Mouse (Mus musculus) right cerebral cortex, postnatal 4 days (tissue): ENCODE measurements around the gene Pan3.

Experiments
- DNase-seq: peaks from one replicate; pipeline ENCODE4 v3.0.0-alpha.2; 2022

Pan3 gene

GRCm38 (mm10) chr5:147432927-147433326 is 3.0 kb downstream of the Pan3 start:
- no peak for DNase-seq

GRCm38 (mm10) chr5:147435224-147435623 is 5.3 kb downstream of the Pan3 start:
- DNase-seq: no peak

DNA sequence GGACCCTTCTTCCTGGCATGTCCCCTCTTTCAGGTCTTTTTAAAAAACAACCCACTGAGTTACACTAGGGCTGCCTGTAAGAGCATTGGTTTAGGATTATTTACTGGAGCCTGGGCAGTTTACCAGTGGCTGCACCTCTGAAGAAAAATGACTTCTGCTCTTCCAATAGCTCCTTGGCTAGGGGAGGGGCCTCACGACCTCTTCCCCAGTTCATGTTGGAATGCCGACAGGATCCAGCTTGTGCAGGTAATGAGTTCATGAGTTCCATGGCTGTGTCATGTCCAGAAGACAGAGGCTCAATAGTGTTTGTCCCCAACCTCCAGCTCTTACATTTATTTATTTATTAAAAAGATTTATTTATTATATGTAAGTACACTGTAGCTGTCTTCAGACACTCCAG is 5.8 kb downstream of the Pan3 start:
- DNase-seq: no peak

GRCm38 (mm10) chr5:147436491-147436890 is 6.5 kb downstream of the Pan3 start:
- DNase-seq: no peak

- no peak for DNase-seq
Measured at GRCm38 (mm10) chr5:147440996-147441507, 11.1 kb downstream of the Pan3 start.

- DNase-seq: no peak
Measured at GRCm38 (mm10) chr5:147441979-147442378, 12.0 kb downstream of the Pan3 start.

- DNase-seq: no peak
Measured at GRCm38 (mm10) chr5:147442741-147443140, 12.8 kb downstream of the Pan3 start.

DNA sequence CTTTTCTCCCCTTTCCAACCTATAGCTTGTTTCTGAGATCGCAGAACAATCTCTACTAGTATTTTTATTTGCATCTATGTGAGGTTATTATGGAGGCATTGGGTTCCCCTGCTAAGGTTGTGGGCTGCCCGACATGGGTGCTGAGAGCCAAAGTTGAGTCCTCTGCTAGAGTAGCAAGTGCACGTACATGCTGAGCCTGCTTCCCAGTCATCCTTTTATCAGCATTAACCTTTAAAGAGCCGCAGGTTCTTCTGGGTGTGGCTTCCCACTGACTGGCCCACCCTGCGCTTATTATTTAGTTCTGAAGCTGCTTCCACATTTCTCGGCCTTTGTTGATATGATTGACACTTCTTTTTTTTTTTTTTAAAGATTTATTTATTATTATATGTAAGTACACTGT is 14.3 kb downstream of the Pan3 start:
- DNase-seq: no peak

- DNase-seq: no peak
Measured at GRCm38 (mm10) chr5:147444757-147445156, 14.8 kb downstream of the Pan3 start.

DNA sequence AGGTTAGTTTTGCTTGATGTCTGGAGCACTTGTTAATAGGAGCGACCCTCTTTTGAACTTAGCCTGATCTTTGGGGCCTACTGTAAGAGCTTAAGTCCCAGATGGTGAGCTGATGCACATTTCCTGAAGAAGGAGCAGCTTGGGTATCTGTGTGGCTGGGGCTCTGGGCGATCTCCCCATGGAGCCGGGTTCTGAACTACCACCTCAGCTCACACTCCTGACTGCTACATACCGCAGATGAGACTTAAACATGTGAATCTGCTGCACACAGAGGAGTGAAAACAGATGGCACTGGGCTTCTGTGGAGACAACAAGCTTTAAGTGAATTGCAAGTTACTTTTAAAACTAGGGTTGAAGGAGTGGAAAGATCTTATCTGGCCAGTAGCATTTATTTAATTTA is 15.3 kb downstream of the Pan3 start:
- no peak for DNase-seq

DNA sequence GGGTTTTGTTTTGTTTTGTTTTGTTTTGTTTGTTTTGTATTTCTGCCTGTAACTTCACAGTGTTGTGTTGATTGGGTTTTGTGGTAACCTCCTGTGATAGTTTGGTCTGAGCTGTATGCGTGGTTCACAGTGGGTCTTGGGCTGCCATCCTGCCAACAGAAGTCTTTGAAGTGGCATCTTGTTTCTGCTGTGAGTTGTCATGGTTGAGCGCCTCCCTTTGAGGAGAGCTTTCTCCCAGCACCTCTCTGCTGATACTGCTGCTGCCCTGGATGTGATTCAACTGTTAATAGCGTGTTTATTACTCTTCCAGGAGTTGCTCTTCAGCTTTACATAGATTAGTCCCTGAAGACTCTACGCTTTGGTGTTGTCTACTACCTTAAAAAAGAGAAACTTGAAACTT is 18.6 kb downstream of the Pan3 start:
- DNase-seq: no peak

DNA sequence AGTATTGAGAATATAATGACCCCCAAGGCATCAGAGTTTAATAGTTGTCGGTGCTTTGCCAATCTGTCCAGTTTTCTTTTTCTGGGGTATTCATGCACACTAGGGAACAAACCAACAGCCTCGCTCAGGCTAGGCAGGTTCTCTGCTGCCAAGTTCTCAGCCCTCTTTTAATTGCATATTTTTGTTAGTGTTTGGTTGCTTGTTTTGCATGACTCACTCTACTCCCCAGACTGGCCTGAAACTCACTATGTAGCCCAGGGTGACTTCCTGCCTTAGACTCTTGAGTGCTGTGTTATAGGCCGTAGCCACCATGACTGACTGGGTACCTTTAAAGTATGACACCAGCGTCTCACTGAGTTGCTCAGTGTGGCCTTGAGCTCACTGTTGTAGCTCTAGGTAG is 19.0 kb downstream of the Pan3 start:
- no peak for DNase-seq

GRCm38 (mm10) chr5:147456491-147456890 is 26.5 kb downstream of the Pan3 start:
- no peak for DNase-seq

DNA sequence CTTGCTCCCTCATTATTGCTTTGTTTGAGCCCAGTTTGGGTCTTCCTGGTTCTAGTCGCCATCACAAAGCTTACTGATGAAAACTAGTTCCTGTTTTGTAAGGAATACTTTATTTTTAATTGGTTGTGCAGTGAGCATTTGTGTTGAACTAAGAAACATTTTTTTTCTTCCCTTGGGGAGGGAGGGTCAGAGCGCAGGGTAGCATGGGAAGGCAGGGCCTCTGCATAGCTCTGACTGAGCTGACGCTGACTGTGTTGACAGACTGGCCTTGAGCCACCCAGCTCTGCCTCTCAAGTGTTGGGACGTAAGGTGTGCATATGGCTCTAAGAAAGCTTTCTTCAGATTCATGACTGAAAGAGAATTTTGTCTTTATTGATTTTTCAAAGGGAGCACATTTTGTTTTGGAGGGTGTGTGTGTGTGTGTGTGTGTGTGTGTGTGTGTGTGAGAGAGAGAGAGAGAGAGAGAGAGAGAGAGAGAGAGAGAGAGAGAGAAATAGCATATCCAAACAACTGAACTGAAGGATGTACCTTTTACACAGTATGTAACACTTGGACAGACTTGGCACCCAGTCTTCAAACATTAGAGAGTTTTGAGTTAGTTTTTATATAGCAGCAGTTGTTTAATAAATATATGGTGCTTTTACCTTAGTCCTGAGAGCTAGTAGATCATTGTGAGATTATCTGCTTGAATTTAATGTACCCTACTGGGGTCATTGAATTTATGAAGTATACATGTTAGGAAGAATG is 30.0 kb downstream of the Pan3 start:
- DNase-seq: no peak

DNA sequence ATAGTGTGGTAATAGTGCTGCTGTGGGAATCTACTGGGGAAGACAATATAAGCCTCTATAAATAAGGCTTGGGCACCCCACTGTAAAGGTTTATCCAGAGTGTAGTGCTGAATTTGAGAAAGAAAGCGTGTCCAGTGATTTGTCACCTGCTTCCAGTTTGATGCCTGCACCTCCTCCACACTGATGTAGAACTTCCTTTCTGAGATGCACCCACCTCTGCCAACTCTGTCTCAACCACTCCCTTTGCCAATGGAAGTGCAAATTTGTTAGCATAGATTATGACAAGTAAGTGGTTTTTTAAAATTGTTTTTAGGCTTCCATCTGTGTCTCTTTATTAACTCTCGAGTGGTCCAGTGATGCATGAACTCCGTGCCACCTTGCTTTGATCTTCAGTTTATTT is 33.3 kb downstream of the Pan3 start:
- no peak for DNase-seq

GRCm38 (mm10) chr5:147466361-147466760 is 36.4 kb downstream of the Pan3 start:
- DNase-seq: no peak

GRCm38 (mm10) chr5:147471163-147471562 is 41.2 kb downstream of the Pan3 start:
- no peak for DNase-seq

GRCm38 (mm10) chr5:147473071-147473470 is 43.1 kb downstream of the Pan3 start:
- DNase-seq: no peak

DNA sequence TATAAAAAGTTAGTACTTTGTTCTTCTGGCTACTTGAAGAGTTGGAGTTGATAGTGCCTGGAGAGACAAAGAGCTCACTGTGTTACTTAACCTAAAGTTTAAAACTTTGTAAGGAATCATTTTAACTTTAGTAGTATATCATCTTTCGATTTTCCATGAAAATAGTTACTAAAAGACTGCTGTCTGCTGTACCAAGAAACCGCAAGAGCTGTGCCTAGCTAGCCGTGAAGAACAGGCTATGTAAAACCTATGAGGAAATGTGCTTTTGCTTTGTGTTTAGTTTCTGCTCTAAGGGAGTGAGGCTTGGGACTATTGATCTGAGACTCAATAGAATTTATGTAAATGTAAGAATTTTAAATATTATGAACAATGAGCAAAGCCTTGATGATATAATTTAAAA is 43.9 kb downstream of the Pan3 start:
- DNase-seq: no peak

GRCm38 (mm10) chr5:147476109-147476508 is 46.1 kb downstream of the Pan3 start:
- DNase-seq: no peak

DNA sequence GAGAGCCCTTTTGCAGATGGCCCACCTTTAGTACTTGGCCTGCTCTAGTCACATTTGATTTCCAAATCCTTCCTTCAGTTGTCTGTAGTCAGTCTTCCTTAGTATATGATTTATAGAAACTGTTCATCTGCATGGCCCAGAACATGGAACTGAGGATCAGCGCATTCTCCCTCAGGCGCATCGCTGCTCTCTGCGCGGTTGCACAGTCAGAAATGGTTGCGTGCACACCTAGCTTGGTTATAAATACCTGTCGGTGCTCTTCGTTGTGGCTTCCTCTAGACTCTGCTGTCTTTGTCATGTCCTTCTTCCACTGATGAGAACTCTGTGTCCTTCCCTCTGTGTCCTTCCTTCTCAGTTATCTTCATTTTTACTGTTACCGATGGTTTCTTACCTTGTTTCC is 47.1 kb downstream of the Pan3 start:
- no peak for DNase-seq

- no peak for DNase-seq
Measured at GRCm38 (mm10) chr5:147479341-147479740, 49.4 kb downstream of the Pan3 start.

DNA sequence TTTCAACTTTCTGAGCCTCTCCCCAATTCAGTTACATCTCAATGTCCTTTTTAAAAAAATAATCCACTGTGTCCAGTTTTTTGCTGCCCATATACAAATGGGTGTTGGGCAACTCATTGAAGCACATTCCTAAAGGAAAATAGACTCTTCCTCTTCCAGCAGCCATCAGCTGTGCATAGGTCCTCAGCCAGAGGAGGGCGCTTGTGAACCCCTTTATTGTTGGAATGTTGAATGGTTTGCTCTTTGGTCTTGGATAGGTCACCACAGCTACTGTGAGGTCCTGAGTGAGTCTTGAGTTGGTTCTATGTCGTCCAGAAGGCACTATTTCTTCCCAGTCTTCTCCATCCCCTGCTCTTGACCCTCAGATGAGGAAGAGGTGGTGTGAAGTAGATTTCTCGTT is 54.2 kb downstream of the Pan3 start:
- no peak for DNase-seq

- no peak for DNase-seq
Measured at GRCm38 (mm10) chr5:147489226-147489625, 59.3 kb downstream of the Pan3 start.

DNA sequence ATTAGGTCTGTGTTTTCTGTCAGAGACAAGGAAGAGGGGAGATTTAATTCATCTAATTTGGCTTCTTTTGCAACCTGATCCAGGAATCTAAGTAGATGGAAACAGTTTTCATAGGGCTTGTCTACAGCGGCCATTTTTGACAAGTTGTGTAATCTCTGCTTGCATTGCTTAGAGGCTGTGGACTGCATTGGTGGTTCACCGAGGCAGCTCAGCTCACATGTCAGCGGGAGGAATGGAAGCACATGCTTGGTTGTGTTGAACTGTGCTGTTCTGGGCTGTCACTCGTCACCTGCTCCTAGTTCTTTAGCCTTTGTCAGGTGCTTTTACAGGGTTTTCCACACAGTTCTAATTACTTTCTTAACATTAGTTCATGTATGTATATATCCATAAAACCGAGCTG is 60.9 kb downstream of the Pan3 start:
- DNase-seq: no peak
